Mouse (Mus musculus) midbrain, embryonic 14.5 days (tissue): ENCODE measurements at regions not wholly inside any gene's neighbourhood (a gene's known extent, or its start where the extent isn't known, plus 50 kb on each side); places are given as distances from the start of the nearest gene placed in this dataset.

ENCODE experiments used
- ATAC-seq: fragments of 200-750 bp; cut with Nextera tagmentation; 2 replicates; pipeline ENCODE4 v1.8.0; 2017; ENCODE audit warnings: moderate number of reproducible peaks, moderate library complexity; ENCODE audit not compliant: low FRiP score, low TSS enrichment
- DNase-seq: peaks from one replicate; pipeline ENCODE4 v3.0.0-alpha.2; 2015
- H3K27ac ChIP-seq: fragments of 300-500 bp; sonication (generic); replicated peaks from 2 replicates; pipeline ENCODE4 v1.5.1; 2014; ENCODE audit warnings: mild to moderate bottlenecking, low read depth, low read length, moderate library complexity
- H3K27me3 ChIP-seq: fragments of 300-500 bp; sonication (generic); 2 replicates; pipeline ENCODE4 v1.6.1; 2014; ENCODE audit warnings: low read length, control low read depth, mixed read lengths; ENCODE audit not compliant: control insufficient read depth, insufficient read depth
- H3K36me3 ChIP-seq: fragments of 300-500 bp; sonication (generic); 2 replicates; pipeline ENCODE4 v1.6.1; 2014; ENCODE audit warnings: low read length, control low read depth; ENCODE audit not compliant: control insufficient read depth, insufficient read depth
- H3K4me1 ChIP-seq: fragments of 300-500 bp; sonication (generic); 2 replicates; pipeline ENCODE4 v1.6.1; 2014; ENCODE audit warnings: mild to moderate bottlenecking, antibody characterized with exemption, low read length, control low read depth; ENCODE audit not compliant: control insufficient read depth, insufficient read depth
- H3K4me2 ChIP-seq: fragments of 300-500 bp; sonication (generic); 2 replicates; pipeline ENCODE4 v1.6.1; 2014; ENCODE audit warnings: mild to moderate bottlenecking, low read length, moderate library complexity
- H3K4me3 ChIP-seq: fragments of 300-500 bp; sonication (generic); replicated peaks from 2 replicates; pipeline ENCODE4 v1.5.1; 2014; ENCODE audit warnings: low read depth, low read length
- H3K9ac ChIP-seq: fragments of 300-500 bp; sonication (generic); replicated peaks from 2 replicates; pipeline ENCODE4 v1.6.1; 2014; ENCODE audit warnings: mild to moderate bottlenecking, low read length, moderate library complexity
- H3K9me3 ChIP-seq: fragments of 300-500 bp; sonication (generic); 2 replicates; pipeline ENCODE4 v1.6.1; 2016; ENCODE audit warnings: low read length, control low read depth, mixed read lengths; ENCODE audit not compliant: control insufficient read depth
- WGBS: fragments of 180-500 bp; shearing (Covaris S2); extraction: QIAGEN DNeasy Blood & Tissue Kit; methylation state at CpG from one replicate; pipeline ENCODE4 v1.1.7; 2014; 5-methylcytosine and 5-hydroxymethylcytosine counted together

DNA sequence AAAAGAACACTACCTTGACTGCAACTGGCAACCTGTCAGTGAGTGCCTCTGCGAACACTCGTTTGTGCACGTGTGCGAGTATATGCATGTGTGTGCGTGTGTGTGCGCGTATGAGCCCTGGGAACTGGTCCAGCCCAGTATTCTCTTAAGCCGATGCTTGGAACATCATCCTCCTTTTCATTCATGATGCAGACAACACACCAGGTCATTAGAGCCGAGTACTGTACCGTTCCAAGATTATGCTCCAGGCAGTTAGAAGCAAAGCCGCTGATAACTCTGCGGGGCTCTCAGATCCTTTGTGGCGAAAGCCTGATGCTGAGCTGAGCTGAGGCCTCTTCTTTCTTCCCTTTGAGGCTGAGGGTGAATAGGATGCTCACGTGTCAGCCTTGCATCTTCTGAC, 61.8 kb upstream of the Gm21915 start:
- no peaks in the 10 kb centered on the region for H3K4me1 ChIP-seq
- DNase-seq (peak; percentile 55), ATAC-seq (peak; percentile 27; the same call in 1 of the 2 replicates)
- no peak overlapping the region for H3K4me2 ChIP-seq
- H3K4me3 ChIP-seq, result no peak overlapping the region
- no peaks in the 10 kb centered on the region for H3K27me3 ChIP-seq
- H3K9me3 ChIP-seq, result no peaks in the 10 kb centered on the region
- 55% methylated on average over 14 of the region's 14 CpGs for WGBS
- H3K27ac ChIP-seq, result peak overlapping the region; percentile 49; the same call in 1 of the 2 replicates
- no peaks in the 10 kb centered on the region for H3K36me3 ChIP-seq
- H3K9ac ChIP-seq, result no peak overlapping the region

DNA sequence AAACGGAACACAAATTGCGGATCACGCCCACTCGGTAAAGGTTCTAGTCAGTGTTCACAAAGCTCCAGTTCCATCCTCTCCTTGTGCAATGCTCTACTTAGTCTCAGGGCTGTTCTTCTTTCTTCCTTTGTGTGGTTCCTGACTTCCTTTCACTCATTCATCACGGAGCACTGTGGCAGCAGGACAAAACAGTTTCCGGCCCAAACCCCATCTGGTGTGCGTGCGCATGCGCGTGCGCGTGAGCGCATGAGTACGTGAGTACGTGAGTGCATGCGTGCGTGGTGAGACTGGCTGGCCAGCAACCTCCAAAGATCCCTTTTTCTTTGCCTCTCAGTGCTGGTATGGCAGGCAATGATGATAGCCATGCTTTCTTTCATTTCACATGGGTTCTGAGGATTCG, 62.5 kb upstream of the Gm21915 start:
- Histone ChIP-seq H3K4me3 (no peak overlapping the region), H3K27ac (no peak overlapping the region), H3K4me1 (no peaks in the 10 kb centered on the region), H3K4me2 (no peak overlapping the region), H3K36me3 (no peaks in the 10 kb centered on the region), H3K9ac (no peak overlapping the region), H3K27me3 (no peaks in the 10 kb centered on the region), H3K9me3 (no peaks in the 10 kb centered on the region)
- 95% methylated on average over 18 of the region's 18 CpGs for WGBS
- ATAC-seq (no peak), DNase-seq (no peak)

DNA sequence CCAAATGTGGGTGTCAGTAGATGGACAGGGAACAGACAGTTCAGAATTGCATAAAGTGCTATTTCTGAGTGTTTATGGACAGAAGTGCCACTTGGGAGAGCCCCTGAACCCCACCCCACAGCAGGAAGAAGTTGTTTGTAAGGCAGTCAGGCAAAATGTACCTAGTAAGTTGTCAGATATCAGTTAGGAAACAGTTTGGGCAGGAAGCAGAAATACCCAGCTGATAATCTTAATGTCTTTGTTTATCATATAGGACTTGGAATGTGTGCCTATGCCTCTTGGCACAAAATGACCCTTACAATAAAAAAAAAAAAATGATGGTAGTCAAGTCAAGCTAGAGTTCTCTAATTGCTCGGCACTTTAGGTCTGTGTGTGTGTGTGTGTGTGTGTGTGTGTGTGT, 66.9 kb upstream of the Gm21915 start:
- H3K27me3 ChIP-seq, result no peaks in the 10 kb centered on the region
- H3K4me2 ChIP-seq, result no peak overlapping the region
- H3K9me3 ChIP-seq, result no peaks in the 10 kb centered on the region
- H3K9ac ChIP-seq, result no peak overlapping the region
- no peak overlapping the region for H3K27ac ChIP-seq
- ATAC-seq, result no peak
- no peaks in the 10 kb centered on the region for H3K4me1 ChIP-seq
- no peaks in the 10 kb centered on the region for H3K36me3 ChIP-seq
- DNase-seq, result no peak
- 72% methylated on average over 1 of the region's 1 CpGs for WGBS
- no peak overlapping the region for H3K4me3 ChIP-seq

DNA sequence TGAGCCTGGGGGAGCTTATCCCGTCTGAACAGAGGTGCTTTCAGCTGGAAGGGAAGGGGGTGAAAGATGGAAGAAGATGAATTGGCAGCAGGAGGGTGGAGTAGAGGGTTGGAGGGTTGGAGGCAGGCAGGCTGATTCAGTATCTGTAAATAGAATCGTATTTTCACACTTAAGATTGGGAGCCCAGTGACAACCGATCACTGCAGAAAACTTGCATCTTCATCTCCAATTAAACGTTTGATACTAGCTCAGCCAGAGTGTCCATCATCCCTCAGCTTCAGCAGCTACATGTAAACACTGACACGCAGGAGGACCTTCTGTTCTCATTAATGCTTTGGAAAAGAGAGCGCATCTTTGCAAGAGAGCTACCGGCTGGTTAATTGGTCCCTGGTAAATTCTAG, 67.2 kb upstream of the Gramd1b start:
- ATAC-seq (no peak), DNase-seq (no peak)
- no peak overlapping the region for H3K4me3 ChIP-seq
- H3K4me1 ChIP-seq, result no peaks in the 10 kb centered on the region
- H3K27ac ChIP-seq, result no peak overlapping the region
- H3K9me3 ChIP-seq, result no peaks in the 10 kb centered on the region
- 73% methylated on average over 7 of the region's 7 CpGs for WGBS
- no peaks in the 10 kb centered on the region for H3K27me3 ChIP-seq
- H3K9ac ChIP-seq, result no peak overlapping the region
- H3K4me2 ChIP-seq, result no peak overlapping the region
- H3K36me3 ChIP-seq, result no peaks in the 10 kb centered on the region

DNA sequence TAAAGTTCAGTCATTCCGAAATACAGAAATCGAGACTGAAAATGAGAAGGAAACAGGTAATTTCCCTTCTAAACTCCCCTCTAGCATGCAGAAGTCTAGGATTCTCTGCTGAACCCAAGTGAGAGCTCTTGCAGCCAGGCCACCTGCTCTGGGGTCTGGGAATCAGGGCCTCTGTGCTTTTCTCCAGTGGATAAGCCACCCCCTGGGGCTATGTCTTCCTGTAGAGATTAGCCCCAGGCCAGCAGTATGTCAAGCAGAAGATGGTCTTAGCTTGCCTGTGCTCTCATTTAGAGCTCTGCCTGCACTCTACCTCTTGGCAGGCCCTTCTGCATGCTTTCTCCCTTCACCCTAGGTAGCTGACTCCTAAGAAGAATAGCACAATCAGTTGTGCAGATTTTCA, 56.2 kb upstream of the Gramd1b start:
- H3K27ac ChIP-seq, result no peak overlapping the region
- H3K9me3 ChIP-seq, result no peaks in the 10 kb centered on the region
- no peak overlapping the region for H3K4me2 ChIP-seq
- H3K9ac ChIP-seq, result no peak overlapping the region
- H3K36me3 ChIP-seq, result no peaks in the 10 kb centered on the region
- H3K4me3 ChIP-seq, result no peak overlapping the region
- H3K4me1 ChIP-seq, result no peaks in the 10 kb centered on the region
- no peak for DNase-seq
- no peak for ATAC-seq
- H3K27me3 ChIP-seq, result no peaks in the 10 kb centered on the region
- WGBS, result 75% methylated on average over 2 of the region's 2 CpGs

DNA sequence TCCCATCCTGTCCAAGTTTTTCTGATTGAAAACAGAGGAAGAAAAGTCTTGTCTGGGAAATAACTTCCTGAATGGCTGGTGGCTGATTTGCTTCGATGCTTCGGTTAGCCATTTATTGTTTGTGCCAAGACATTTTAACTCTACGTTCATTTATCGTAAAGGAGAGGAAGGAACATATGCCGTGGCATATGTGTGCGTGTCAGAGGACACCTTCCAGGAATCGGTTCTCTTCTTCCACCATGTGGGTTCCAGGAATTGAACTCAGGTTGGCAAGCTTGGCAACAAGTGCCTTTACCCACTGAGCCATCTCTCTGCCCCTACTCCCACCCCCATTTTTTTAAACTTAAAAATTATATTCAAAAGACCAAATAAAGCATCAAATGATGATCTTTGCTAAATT, 55.4 kb upstream of the Gramd1b start:
- ATAC-seq (no peak), DNase-seq (no peak)
- H3K9ac ChIP-seq, result no peak overlapping the region
- no peak overlapping the region for H3K4me2 ChIP-seq
- H3K36me3 ChIP-seq, result no peaks in the 10 kb centered on the region
- H3K27me3 ChIP-seq, result no peaks in the 10 kb centered on the region
- no peak overlapping the region for H3K4me3 ChIP-seq
- H3K4me1 ChIP-seq, result no peaks in the 10 kb centered on the region
- H3K9me3 ChIP-seq, result no peaks in the 10 kb centered on the region
- 93% methylated on average over 7 of the region's 7 CpGs for WGBS
- no peak overlapping the region for H3K27ac ChIP-seq

DNA sequence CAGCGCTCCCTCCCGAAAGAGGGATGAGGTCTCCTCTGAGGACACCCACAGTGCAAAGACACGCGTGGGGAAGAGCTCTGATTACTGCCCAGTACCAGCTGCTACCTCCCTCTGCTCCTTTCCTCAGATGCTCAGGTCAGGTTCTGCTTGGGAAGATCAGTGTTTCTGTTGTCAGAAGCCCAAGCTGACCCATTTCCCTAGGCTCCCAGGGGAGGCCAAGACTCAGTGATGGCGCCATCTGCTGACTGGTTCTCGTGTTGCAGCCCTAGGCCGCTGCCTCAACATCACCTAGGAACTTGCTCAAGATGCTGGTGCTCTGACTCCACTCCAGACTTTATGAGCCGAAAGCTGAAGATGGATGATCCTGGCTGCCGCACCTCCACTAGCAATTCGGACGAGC, 52.4 kb upstream of the Gramd1b start:
- no peak for ATAC-seq
- Histone ChIP-seq H3K4me2 (no peak overlapping the region), H3K9ac (no peak overlapping the region)

DNA sequence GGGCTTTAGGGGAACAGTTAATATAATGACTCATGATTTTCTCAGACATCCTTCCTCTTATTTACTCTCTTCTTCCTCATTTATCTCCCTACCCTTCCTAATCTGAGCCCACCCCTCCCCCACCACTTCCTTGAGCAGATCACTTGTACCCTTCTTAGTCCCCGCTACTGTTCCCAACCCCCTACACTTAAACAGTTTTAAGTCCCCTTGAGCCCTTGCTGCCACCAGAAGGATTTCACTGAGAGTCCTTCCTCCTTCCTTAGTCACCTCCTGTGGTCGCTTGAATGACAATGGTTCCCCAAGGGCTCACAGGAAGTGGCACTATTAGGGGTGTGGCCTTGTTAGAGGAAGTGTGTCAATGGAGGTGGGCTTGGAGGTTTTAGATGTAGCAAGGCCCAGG, 50.7 kb upstream of the Gramd1b start:
- no peak for DNase-seq
- 76% methylated on average over 2 of the region's 2 CpGs for WGBS

More for the DNA sequence above, 52.4 kb upstream of the Gramd1b start:
- Histone ChIP-seq H3K9me3 (no peaks in the 10 kb centered on the region), H3K4me1 (no peaks in the 10 kb centered on the region), H3K27me3 (no peaks in the 10 kb centered on the region), H3K27ac (no peak overlapping the region), H3K36me3 (no peaks in the 10 kb centered on the region), H3K4me3 (no peak overlapping the region)
- 46% methylated on average over 11 of the region's 11 CpGs for WGBS
- peak; percentile 70 for DNase-seq

More for the DNA sequence above, 50.7 kb upstream of the Gramd1b start:
- Histone ChIP-seq H3K27ac (no peak overlapping the region), H3K4me2 (no peak overlapping the region), H3K9ac (no peak overlapping the region), H3K27me3 (no peaks in the 10 kb centered on the region), H3K36me3 (no peaks in the 10 kb centered on the region), H3K4me3 (no peak overlapping the region), H3K9me3 (no peaks in the 10 kb centered on the region), H3K4me1 (no peaks in the 10 kb centered on the region)
- ATAC-seq, result no peak
